Mouse (Mus musculus): ENCODE data around the gene Psmb7. TPM values are rescaled to one million over a fixed set of nuclear protein-coding genes. Genes with fewer than 3 reads are reported as not detected.
A peak's percentile ranks its signal among the peaks of the same experiment; 100 is the strongest.

The Psmb7 gene
- polyA plus RNA-seq, 2 experiments: 253 to 265 TPM

DNA sequence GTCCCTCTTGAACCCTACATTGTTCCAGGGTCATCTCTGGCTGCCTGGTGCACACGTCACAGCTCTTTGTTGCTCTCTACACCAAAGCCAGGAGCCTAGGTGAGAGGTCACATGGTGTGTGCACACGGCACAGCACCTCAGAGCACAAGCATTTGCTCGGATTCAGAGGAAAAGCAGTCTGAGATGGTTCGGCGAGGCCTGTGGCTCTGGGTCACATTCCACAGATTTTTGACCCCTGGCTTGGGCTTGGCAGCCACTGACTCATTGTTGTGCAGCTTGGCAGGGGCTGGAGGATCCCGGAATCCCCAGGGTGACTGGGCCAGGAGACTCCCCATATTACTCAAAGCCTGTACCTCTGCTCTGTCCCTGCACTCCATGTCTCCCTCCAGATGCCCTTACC lies 97.7 kb downstream of the Psmb7 start:
- DNase-seq (ENCODE audit: low spot score): peak; percentile 32
- peaks cover 18% of the 10 kb centered on the region for H3K36me3 ChIP-seq (ENCODE audit: control insufficient read depth, insufficient read depth, low read length)
- no peak for ATAC-seq (ENCODE audit: low FRiP score, low read depth)
- H3K27ac ChIP-seq (replicated peaks; ENCODE audit: low read depth, low read length): no peak overlapping the region
- no peak overlapping the region for H3K4me2 ChIP-seq (replicated peaks; ENCODE audit: low read depth, low read length, severe bottlenecking)
- 30% methylated on average over 6 of the region's 6 CpGs for WGBS
- TF ChIP-seq POLR2A (IDR thresholded peaks at IDR 0.05; ENCODE audit: borderline replicate concordance, extremely low read depth, insufficient read depth, insufficient read length): no peak
- H3K27me3 ChIP-seq (ENCODE audit: control insufficient read depth, insufficient read depth, low read length): no peaks in the 10 kb centered on the region
- H3K4me1 ChIP-seq (ENCODE audit: control insufficient read depth, insufficient read depth, low read length): peaks cover 14% of the 10 kb centered on the region
- no peak overlapping the region for H3K4me3 ChIP-seq (replicated peaks; ENCODE audit: low read length)
- no peak overlapping the region for H3K9ac ChIP-seq (ENCODE audit: low read depth, low read length, severe bottlenecking)
- H3K9me3 ChIP-seq (ENCODE audit: control insufficient read depth, low read length): no peaks in the 10 kb centered on the region

DNA sequence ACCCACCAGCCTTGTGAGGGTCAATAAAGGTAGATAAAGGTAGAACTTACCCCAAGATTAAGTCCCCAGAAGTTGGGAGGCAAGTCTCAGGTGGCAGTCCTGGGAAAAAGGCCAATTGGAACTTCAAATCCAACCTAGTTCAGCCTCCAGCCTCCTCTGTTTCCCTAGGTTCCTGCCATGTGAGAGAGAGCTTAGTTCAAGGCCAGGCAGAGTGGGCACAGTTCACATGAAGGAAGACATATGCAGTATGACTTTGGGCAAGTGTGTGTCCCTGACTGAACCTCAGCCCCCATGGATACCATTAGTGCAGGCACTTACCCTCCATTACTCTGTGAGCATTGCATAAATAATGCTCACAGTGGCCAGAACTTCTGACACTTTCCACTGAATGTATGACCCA lies 98.2 kb downstream of the Psmb7 start:
- peaks cover 13% of the 10 kb centered on the region for H3K36me3 ChIP-seq (ENCODE audit: control insufficient read depth, insufficient read depth, low read length)
- DNase-seq (ENCODE audit: low spot score): no peak
- H3K4me3 ChIP-seq (replicated peaks; ENCODE audit: low read length): no peak overlapping the region
- peaks cover 14% of the 10 kb centered on the region for H3K4me1 ChIP-seq (ENCODE audit: control insufficient read depth, insufficient read depth, low read length)
- no peak overlapping the region for H3K4me2 ChIP-seq (replicated peaks; ENCODE audit: low read depth, low read length, severe bottlenecking)
- TF ChIP-seq POLR2A (IDR thresholded peaks at IDR 0.05; ENCODE audit: borderline replicate concordance, extremely low read depth, insufficient read depth, insufficient read length): no peak
- H3K9ac ChIP-seq (ENCODE audit: low read depth, low read length, severe bottlenecking): no peak overlapping the region
- no peaks in the 10 kb centered on the region for H3K27me3 ChIP-seq (ENCODE audit: control insufficient read depth, insufficient read depth, low read length)
- no peak overlapping the region for H3K27ac ChIP-seq (replicated peaks; ENCODE audit: low read depth, low read length)
- no peaks in the 10 kb centered on the region for H3K9me3 ChIP-seq (ENCODE audit: control insufficient read depth, low read length)
- no peak for ATAC-seq (ENCODE audit: low FRiP score, low read depth)

DNA sequence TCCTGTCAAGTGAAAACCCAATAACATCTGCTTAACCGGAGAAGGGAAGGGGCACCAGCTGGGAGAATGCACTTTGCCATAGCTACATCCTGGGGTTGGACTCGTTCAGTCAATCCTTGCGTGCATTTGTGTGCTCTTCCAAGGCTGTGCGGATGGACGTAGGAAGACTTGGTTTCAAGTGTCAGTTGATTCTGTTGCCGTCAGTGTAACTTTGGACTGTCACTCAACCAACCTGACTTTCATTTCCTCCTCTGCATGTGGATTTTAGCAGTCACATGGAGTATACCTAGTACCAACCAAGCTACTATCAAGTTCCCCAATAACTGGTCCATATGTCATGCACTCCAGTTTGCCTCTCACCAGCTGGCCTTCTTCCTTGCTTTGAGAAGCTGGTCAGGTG lies 98.9 kb downstream of the Psmb7 start:
- WGBS: 73% methylated on average over 6 of the region's 6 CpGs
- Histone ChIP-seq H3K36me3 (ENCODE audit: control insufficient read depth, insufficient read depth, low read length) (peaks cover 7% of the 10 kb centered on the region), H3K27ac (replicated peaks; ENCODE audit: low read depth, low read length) (peak overlapping the region; percentile 33; the same call in 1 of the 2 replicates), H3K9ac (ENCODE audit: low read depth, low read length, severe bottlenecking) (no peak overlapping the region), H3K27me3 (ENCODE audit: control insufficient read depth, insufficient read depth, low read length) (no peaks in the 10 kb centered on the region), H3K9me3 (ENCODE audit: control insufficient read depth, low read length) (no peaks in the 10 kb centered on the region), H3K4me3 (replicated peaks; ENCODE audit: low read length) (no peak overlapping the region), H3K4me2 (replicated peaks; ENCODE audit: low read depth, low read length, severe bottlenecking) (no peak overlapping the region), H3K4me1 (ENCODE audit: control insufficient read depth, insufficient read depth, low read length) (peaks cover 14% of the 10 kb centered on the region)
- no peak for ATAC-seq (ENCODE audit: low FRiP score, low read depth)
- no peak for TF ChIP-seq POLR2A (IDR thresholded peaks at IDR 0.05; ENCODE audit: borderline replicate concordance, extremely low read depth, insufficient read depth, insufficient read length)
- DNase-seq (ENCODE audit: low spot score): no peak

DNA sequence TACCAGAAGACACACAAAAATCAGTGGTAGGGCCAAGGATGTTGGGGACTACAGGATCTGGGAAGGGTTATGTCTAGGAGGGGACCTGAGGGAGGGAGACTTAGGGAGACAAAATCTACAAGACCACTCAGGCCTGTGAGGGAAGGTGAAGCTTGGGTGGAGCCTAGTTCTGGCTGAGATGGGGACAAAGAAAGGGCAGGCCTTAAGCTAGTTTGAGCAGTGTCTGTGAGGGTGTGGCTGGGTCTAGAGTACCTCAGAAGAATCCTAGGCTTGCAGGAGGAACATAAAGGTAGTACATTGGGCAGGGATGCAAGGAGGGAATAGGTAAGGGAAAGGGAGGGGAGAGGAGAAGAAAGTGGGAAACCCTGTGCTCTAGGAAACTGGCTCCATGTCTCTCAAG lies 99.5 kb downstream of the Psmb7 start:
- H3K4me1 ChIP-seq (ENCODE audit: control insufficient read depth, insufficient read depth, low read length): peaks cover 14% of the 10 kb centered on the region
- H3K27me3 ChIP-seq (ENCODE audit: control insufficient read depth, insufficient read depth, low read length): no peaks in the 10 kb centered on the region
- no peak for TF ChIP-seq POLR2A (IDR thresholded peaks at IDR 0.05; ENCODE audit: borderline replicate concordance, extremely low read depth, insufficient read depth, insufficient read length)
- DNase-seq (ENCODE audit: low spot score): no peak
- peak overlapping the region; percentile 33; the same call in 1 of the 2 replicates for H3K27ac ChIP-seq (replicated peaks; ENCODE audit: low read depth, low read length)
- no peak overlapping the region for H3K9ac ChIP-seq (ENCODE audit: low read depth, low read length, severe bottlenecking)
- peaks cover 7% of the 10 kb centered on the region for H3K36me3 ChIP-seq (ENCODE audit: control insufficient read depth, insufficient read depth, low read length)
- H3K9me3 ChIP-seq (ENCODE audit: control insufficient read depth, low read length): no peaks in the 10 kb centered on the region
- no peak for ATAC-seq (ENCODE audit: low FRiP score, low read depth)
- H3K4me3 ChIP-seq (replicated peaks; ENCODE audit: low read length): no peak overlapping the region
- no peak overlapping the region for H3K4me2 ChIP-seq (replicated peaks; ENCODE audit: low read depth, low read length, severe bottlenecking)

DNA sequence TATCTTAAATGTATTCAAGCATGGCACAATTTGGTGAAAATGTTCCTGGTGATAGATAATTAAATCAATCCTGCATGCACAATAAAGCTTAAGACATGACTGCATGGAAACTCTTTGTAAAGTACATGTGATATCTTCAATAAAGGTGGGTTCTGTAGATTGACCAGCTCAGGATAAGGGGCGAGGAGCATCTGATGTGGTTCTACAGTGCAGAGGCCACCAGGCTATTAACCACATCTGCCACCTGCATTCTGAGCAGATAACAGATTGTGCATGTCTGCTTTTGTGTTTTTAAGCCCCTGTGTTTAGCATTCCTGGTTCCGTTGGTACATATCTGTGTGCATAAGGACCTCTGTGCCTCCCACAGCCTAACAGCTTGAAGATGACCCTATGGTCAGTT lies 100.7 kb downstream of the Psmb7 start:
- ATAC-seq (ENCODE audit: low FRiP score, low read depth): no peak
- Histone ChIP-seq H3K9ac (ENCODE audit: low read depth, low read length, severe bottlenecking) (no peak overlapping the region), H3K27me3 (ENCODE audit: control insufficient read depth, insufficient read depth, low read length) (no peaks in the 10 kb centered on the region), H3K4me1 (ENCODE audit: control insufficient read depth, insufficient read depth, low read length) (peaks cover 19% of the 10 kb centered on the region), H3K9me3 (ENCODE audit: control insufficient read depth, low read length) (no peaks in the 10 kb centered on the region), H3K36me3 (ENCODE audit: control insufficient read depth, insufficient read depth, low read length) (peaks cover 1% of the 10 kb centered on the region; the same call in 1 of the 2 replicates), H3K4me3 (replicated peaks; ENCODE audit: low read length) (no peak overlapping the region), H3K4me2 (replicated peaks; ENCODE audit: low read depth, low read length, severe bottlenecking) (no peak overlapping the region), H3K27ac (replicated peaks; ENCODE audit: low read depth, low read length) (no peak overlapping the region)
- no peak for TF ChIP-seq POLR2A (IDR thresholded peaks at IDR 0.05; ENCODE audit: borderline replicate concordance, extremely low read depth, insufficient read depth, insufficient read length)
- 90% methylated on average over 2 of the region's 2 CpGs for WGBS
- no peak for DNase-seq (ENCODE audit: low spot score)

DNA sequence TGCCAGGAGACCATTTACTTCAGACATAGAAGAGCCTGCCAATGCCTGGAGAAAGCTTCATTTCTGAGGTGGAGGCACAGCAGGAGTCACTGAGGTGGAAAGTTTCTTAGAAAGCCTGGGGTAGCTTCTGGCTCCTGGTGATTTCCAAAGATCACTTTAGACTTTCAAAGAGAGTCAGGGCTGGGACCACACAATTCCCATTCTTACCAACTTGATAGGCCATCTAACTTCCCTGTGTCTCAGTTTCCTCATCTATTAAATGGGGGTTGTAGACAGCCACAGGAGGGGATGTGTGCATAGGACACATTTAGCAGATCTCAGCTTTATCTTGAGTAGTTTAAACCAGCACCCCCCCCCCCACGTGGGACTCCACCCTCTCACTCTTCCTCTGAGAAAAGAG lies 101.5 kb downstream of the Psmb7 start:
- Histone ChIP-seq H3K9me3 (ENCODE audit: control insufficient read depth, low read length) (no peaks in the 10 kb centered on the region), H3K27ac (replicated peaks; ENCODE audit: low read depth, low read length) (no peak overlapping the region), H3K36me3 (ENCODE audit: control insufficient read depth, insufficient read depth, low read length) (no peaks in the 10 kb centered on the region; the same call in 1 of the 2 replicates), H3K4me2 (replicated peaks; ENCODE audit: low read depth, low read length, severe bottlenecking) (no peak overlapping the region), H3K4me3 (replicated peaks; ENCODE audit: low read length) (no peak overlapping the region), H3K27me3 (ENCODE audit: control insufficient read depth, insufficient read depth, low read length) (no peaks in the 10 kb centered on the region), H3K4me1 (ENCODE audit: control insufficient read depth, insufficient read depth, low read length) (peaks cover 27% of the 10 kb centered on the region), H3K9ac (ENCODE audit: low read depth, low read length, severe bottlenecking) (no peak overlapping the region)
- no peak for TF ChIP-seq POLR2A (IDR thresholded peaks at IDR 0.05; ENCODE audit: borderline replicate concordance, extremely low read depth, insufficient read depth, insufficient read length)
- DNase-seq (ENCODE audit: low spot score) (no peak), ATAC-seq (ENCODE audit: low FRiP score, low read depth) (no peak)
- WGBS: 40% methylated on average over 1 of the region's 1 CpGs

Measured in limb, embryonic 14.5 days (tissue).